Mouse (Mus musculus) neutrophil, adult 59 days (primary cell): ENCODE measurements around the gene Cers4. TPM values are rescaled to one million over a fixed set of nuclear protein-coding genes. Genes with fewer than 3 reads are reported as not detected.

ENCODE experiments used
- total RNA-seq, 2 experiments: library from RNA; stranded (reverse); gene quantifications; 1 replicate in 1 of 2; 2 replicates in 1 of 2; pipeline ENCODE4 v1.2.4; 2023

The Cers4 gene
- 1 to 10 TPM; 5.0 to 5.2 TPM for total RNA-seq

DNA sequence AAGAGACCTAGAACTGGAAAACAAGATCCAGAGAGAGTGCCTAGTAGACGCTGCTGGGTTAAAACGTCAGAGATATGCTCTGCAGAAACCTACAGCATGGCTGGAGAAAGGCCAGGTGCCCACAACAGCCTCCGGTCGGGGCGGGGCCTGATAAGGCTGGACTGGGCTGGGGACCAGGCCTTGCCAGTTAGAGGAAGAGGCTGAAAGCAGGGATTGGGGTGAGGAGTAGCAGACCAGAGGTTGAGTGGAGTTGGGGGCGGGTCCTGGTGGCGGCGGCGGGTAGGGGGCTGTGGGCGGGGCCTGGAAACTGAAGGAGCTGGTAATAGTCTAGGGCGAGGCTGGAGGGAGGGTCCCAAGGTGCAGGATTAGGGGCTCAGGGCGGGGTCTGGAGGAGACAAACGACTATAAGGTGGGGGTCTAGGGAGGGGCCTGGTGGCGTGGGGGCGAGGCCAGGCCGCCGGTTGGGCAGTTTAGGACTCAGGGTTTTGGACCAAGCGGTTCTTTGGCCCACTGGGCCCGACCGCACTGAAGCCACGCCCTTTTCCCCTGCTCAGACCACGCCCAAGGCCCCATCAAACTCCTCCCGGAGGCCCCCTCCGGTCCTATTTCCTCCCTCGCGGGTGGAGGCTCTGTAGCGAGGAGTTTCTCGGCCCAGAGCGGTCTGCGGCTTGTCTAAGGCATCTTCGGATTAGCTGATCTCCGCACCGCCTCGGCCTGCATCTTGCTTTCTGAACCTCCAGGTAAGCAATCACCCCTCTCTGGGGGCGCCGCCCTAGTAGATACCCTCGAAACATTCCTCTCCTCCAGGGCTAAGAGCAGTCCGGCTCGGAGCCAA, at the start of gene Cers4:
Cers4 (plus strand) TSS at position 176 of the 835 bp plus-strand sequence.

Other genes starting within 250 kb of the Cers4 start
- gene Tgfbr3l, start 244.8 kb upstream of the Cers4 start, total RNA-seq: 1 to 10 TPM; 5.1 to 6.2 TPM
- gene Snapc2, start 239.9 kb upstream of the Cers4 start, total RNA-seq: 10 to 100 TPM; 13.9 to 14.1 TPM
- under 1 TPM in 1 of 2 experiments, not detected in 1; 0.42 TPM for gene Ctxn1, start 233.8 kb upstream of the Cers4 start, total RNA-seq
- 10 to 100 TPM; 24.4 to 34.6 TPM for gene Timm44, start 217.1 kb upstream of the Cers4 start, total RNA-seq
- gene Ccl25, start 167.8 kb upstream of the Cers4 start, total RNA-seq: 10 to 100 TPM in 1 of 2 experiments, 1 to 10 TPM in 1; 9.7 to 13.6 TPM
- 10 to 100 TPM; 63.5 to 73.2 TPM for gene Elavl1, start 167.6 kb upstream of the Cers4 start, total RNA-seq
- gene Zfp958, start 120.1 kb downstream of the Cers4 start, total RNA-seq: 1 to 10 TPM; 4.3 to 7.0 TPM